Mouse (Mus musculus) urinary bladder, postnatal 14 days (tissue): Measurements from ENCODE around the gene Stip1.
A peak's percentile ranks its signal among the peaks of the same experiment; 100 is the strongest.

ENCODE experiments used
- DNase-seq: peaks from one replicate; pipeline ENCODE4 v3.0.0; 2021; ENCODE audit warnings: low spot score

The Stip1 gene

DNA sequence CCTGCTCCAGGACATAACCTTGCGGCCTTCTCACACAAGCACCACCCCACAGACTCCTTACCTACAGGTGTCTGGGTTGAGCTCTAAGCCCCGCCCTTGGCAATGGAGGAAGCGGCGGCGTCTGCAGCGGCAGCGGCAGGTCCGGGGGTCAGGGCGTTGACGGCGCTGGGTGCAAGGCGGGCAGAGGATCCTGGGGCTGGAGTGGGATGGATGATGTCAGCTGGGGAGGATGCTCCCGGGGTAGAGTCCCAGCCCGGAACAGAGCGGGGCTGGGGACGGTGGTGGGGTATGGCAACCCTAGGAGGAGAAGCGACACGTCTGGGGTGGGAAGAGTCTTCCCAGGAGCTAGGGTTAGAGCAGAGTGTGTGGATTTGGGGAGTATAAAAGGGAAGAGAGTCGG lies 54.5 kb downstream of the Stip1 start:
- DNase-seq: no peak

DNA sequence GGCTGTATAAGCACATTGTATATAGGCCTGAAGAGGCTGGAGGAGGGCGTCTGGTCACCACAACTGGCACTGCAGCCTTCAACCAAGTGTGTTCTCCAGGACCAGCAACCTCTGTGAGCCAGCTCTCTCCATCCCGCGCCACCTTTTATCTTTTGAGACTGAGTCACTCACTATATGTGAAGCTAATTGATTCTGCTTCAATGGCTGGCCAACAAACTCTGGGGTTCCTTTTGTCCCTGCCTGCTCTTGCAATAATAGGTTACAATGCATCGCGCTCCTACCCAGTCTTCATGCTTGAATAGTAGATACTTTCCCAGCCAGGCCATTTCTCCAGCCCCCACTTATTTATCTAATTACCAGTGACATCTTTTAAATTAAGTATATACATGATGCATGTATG lies 56.1 kb downstream of the Stip1 start:
- DNase-seq: no peak

DNA sequence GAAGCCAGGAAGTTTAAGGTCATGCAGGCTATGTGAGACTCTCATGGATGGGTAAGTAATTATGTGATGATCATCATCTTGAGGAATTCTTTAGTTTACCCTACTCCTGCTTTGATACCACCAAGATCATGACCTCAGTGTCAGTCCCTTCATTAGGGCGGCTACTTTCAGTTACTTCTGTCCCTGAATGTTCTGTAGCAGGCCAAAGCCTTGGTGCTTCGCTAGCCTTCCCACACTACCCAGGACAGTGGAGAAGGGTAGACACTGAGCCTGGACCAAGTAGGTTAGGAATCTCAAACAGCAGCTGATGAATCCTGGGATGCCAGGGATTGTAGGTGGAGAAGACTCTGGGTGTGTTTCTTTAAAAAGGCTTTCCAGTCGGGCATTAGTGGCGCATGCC lies 58.3 kb downstream of the Stip1 start:
- no peak for DNase-seq

DNA sequence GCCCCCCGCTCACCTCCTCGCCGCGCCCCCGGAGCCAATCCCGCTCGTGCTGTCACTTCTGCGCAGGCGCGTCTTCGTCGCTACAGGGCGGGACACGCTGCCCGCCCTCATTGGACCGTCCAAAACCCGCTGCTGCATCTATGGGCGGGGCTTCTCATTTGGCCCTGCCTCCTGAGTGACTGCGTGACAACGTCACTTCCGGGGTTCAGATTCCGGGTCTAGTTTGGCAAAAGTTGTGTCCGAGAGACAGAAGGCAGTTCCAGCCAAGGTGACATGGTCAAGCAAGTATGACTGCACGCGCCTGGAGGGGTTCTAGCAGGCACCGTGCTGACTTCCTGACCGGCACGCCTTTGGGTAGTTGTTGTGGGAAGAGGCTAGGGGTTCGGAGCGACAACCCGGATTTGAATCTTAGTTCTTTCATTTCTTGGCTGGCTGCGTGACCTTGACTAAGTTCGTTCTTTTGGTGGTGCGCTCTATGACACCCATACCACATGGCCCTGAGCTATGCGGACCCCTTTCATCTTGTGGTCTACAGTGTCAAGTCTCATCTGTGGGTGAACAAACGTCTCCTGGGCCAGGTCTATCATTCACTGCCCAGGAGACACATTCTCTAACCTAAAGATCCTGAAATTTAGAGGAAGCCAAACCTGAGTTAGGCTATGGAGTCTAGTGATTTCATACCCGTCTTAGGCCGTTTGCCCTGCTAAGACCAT lies 59.2 kb downstream of the Stip1 start, which contains the start of gene Fkbp2:
Fkbp2 (minus strand) TSS at position 121 of the 713 bp plus-strand sequence.
- peak; percentile 99 for DNase-seq

DNA sequence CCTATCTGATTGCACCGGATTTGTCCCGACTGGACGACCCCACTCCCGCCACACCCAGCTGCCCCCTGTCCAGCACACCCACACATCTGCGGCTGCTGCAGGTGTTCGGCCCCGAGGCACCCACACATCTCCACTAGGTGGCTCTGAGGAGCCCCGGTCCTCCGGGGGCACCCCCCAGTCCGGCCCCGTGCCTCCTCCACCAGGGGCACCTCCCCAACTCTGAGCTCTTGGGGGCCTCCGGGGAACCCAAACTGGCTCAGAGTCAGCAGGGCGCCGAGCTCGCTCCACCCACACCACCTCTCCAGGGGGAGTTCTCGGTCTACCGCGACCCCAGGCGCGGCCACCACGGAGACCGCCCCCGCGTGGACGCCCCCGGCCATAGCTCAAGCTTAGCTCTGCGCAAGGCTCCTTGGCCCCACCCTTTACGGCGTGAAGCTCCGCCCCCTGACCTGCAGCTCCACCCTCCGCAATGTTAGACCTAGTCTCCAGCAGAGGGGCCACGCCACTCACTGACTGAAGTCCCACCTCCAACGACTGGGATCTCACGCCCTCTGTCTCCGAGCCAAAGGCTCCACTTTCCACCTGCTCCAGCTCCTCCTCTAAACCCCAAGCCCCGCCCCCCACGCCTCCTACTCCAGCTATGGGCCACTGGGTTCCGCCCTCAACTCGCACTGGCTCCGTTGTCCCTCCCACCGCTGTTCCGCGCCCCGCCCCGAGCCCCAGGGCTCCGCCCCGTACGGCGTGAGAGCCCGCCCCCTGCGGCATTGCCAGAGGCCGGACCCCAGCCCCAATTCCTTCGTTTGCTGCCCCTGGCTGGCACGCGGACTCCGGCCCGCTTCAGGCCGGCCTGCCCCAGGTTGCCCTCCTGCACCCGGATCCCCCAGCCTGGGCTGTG lies 60.0 kb downstream of the Stip1 start:
- DNase-seq: peak; percentile 100

DNA sequence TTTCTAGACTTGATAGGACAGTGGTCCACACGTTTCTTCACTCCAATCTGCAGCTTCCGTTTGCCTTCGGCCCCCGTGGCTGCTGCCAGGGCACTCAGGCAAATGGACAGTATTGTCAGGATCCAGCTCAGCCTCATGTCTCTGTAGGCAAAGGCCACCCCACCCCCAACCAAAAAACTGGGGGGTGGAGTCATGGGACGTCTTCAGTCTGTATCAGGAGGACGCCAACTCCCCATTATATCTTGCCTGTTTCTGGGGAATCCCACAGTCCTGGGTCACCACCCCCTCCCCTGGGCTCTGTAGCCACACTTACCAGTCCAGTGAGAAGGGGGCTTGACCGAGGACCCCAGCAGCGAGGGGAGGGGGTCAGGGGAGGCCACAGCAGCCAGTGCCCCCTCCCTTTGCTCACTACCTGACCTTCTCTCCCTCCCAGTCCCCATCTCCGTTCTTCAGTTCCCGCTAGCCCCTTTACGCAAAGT lies 60.7 kb downstream of the Stip1 start:
- peak; percentile 38 for DNase-seq

DNA sequence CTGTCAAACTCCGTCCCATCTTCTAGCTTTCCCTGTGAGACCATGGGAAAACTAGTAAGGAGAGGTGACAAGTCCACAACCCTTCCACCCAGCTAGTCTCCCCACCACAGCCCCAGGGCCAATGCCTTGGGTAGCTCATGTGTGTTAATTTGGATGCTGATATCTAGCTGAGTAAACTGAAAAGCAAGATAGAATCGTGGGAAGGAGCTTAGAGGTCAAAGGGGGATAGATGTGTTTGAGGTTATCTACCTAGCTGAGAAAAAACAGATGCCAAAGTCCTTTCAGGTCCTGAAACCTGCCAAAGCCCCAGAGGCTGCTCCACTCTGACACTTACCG lies 61.2 kb downstream of the Stip1 start:
- no peak for DNase-seq

DNA sequence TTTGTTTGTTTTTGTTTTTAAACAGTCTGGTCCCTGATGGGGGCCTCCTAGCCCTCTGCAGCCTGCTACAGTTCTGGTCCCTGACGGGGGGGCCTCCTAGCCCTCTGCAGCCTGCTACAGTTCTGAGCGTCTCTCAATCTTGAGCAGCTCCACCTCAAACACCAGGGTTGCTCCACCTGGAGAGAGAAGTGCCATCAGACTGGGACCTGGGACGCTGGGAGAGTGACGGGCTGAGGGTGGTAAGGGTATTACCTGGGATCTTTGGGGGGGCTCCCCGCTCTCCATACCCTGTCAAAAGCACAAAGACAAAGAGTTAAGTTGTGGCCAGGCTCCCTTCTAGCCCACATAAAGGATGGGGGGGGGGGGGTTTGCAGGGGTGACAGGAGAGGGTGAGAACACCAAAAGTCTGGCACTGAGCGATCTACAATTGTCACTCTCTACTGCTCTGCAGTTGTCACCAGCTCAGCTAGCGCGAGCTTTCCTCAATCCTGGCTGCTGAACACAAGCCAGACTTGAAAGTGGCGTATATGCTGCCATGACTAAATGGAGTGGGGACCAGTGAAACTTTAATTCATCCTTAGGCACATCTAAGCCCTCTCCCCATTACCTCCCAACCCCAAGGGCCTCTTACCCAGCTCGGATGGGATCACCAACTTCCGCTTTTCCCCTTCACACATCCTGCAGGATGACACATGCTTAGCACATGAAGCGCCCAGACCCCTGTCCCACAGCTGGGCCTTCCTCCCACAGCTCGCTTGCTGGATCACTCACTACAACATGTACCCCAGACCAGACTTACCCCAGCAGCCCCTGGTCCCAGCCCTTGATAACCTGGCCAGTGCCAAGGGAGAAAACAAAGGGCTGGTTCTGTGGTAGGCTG lies 61.8 kb downstream of the Stip1 start:
- DNase-seq: no peak

DNA sequence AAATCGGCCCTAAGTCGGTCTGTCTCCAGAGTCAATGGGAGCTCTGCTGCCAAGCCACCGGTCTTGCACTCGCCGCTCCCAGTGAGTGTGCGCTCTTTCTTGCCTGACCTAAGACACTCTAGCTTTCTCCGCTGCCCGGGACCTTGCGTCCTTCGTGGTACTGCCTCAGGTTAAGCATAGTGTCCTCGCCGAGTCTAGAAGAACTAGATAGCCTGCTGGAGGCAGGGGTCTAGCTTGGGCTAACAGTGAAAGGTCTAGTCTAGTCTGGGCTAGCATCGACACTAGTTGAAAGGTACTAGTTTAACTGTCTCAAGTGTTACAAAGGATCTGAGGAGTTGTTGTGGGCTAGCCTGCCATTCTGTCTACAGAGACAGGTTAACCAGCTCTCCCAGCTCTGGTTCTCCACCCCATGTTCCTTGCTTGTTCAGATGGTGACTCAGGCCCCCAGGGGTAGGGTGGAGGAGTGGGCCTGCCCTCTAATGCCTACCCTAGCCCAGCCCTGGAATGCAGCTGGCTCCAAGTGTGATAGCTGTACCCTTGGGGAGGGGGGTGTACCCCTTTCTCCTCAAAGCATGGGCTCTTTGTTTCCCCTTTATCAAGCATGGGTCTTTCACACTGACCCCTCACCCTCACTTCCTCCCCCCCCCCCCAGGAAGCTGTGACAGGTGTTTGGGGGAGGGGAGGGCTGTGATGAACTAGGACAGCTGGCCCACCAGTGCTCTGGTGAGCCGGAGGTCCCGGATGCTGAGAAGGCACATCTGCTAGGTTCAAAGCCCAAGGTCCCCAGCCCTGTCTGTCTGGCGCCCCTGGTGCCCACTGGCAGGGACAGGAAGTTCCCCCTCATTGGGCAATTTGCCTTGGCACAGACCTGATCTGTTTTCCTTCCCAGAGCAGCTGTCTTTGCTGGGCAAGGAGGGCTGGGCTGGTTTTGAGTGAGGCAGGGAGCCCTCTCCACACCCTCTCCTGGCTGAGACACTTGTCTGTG lies 63.9 kb downstream of the Stip1 start, which contains the start of gene Plcb3:
Plcb3 (minus strand) TSS at position 934 of the 985 bp plus-strand sequence.
- peak; percentile 72 for DNase-seq

DNA sequence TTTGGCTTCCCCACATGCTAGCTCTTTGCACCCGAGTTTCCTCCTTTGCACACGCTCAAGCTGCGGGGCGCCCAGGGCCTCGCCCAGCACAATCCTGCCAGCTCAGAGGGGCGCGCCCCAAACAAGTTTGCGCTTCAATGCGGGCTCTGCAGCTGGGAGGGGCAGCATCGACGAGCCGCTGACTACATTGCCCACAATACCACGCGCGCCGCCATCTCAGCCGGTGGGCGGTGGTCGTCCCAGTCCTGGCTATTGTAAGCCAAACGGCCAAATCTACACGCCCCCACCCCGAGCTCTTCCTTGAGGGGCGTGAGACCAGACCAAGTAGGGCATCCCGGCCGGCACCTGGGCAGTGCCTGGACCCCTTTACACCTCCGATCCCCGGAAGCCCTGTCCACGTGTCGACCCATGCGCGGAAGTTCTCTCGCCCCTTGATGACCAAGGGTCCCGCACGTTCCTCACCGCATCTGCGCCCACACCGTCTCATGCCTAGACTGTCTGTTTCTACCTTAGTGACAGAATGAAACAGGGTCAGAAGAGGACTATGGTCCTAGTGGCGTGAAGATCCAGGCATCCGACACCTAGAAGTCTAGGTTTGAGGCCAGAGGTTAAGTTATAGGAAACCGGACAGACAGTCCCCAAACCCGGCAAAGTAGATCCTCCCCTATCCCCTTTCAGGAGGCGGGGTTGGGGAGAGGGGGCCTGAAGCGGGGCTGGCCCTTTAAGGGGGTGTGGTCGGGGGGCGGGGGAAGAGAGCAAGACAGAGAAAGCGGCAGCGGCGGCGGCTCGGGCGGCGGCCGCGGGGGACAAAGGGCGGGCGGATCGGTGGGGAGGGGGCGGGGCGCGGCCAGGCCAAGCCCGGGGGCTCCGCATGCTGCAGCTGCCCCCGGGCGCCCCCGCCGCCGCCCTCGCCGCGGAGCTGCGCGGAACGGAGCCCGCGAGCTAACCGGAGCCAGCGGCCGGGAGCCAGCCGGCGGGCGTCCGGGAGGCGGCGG lies 65.3 kb downstream of the Stip1 start, which contains the start of gene Ppp1r14b:
Ppp1r14b (plus strand) TSS at position 758 of the 995 bp plus-strand sequence.
- peak; percentile 89 for DNase-seq

DNA sequence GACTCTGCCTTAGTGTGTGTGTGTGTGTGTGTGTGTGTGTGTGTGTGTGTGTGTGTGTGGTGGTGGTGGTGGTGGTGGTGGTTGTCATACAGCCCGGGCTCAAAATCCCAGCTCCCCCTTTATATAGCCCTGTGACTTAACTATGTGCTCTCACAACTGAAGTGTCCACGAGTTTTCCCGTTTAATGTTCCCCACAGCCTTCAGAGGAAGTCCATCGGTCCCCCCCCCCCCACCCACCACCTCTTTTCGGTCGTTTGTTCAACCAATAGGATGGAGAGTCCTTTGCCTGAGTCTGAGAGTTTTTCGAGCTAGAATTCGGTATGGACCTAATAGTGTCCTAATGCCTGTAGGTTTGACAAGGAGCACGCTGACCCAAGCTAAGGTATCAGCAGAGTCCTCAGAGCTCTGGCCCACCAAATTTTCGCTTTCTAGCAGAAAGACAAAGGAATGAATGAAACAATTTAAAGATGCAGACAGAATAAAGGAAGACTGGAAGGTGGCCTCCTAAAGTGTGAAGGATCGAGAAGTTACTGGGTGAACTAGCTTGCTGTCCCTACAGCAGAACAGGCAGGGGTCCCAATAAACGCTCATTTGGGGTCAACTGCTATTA lies 66.1 kb downstream of the Stip1 start:
- DNase-seq: no peak

DNA sequence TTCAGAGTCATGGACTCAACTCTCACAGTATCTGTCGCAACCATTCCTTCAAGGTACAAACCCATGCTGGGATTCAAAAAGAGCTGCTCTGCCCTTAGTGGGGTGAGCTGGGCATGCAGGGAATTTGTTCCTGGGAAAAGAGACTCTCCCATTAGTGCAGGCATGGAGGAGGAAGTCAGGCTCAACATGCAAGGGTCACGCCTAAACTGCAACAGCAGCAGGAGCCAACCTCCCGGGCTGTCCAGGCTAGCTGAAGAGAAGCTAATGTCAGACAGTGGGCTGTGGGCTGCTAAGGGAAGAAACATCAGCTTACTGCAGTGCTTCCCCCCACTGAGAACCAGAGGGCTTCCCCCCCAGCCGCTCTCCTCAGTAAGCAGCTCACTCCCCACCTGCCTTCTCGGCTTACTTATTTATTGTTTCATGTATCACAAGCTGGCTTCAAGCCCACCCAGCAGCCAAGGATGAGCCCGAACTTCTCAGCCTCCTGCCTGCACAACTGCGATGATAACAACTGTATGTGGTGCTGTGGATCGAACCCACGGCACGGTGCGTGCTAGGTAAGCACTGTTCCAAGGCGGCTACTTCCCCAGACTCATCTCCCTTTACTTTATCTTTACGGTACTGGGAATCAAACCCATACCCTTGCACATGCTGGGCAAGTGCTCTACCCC lies 67.4 kb downstream of the Stip1 start:
- no peak for DNase-seq

DNA sequence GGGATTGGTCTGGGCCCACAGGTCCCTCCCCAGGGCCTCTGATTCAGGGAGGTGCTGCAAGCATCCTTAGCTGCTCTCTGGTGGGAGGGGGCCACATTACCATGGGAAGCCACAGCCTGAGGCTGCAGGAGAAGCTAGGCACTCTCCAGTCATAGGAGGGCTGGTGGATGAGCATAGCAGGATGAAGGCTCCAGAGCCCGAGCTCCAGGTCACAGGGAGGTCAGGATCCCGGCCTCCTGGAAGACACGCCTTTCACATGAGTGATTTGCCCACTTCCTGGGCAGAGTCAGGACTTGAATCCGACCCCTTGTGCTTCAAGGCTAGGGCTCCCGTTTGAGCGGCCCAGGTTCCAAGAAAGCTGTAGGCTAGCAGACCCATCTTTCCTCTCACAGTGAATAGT lies 68.1 kb downstream of the Stip1 start:
- DNase-seq: no peak
